Mouse (Mus musculus) heart, postnatal 0 days (tissue): Measurements from ENCODE around the gene Dlg4.

Source experiments
- CTCF ChIP-seq: IDR thresholded peaks from 2 replicates; pipeline ENCODE4 v1.5.1; 2016; ENCODE audit warnings: antibody characterized with exemption, control low read depth, low read depth
- EP300 ChIP-seq: IDR thresholded peaks from 2 replicates; pipeline ENCODE4 v1.6.1; 2016; ENCODE audit warnings: antibody characterized with exemption, low read depth

- TF ChIP-seq CTCF (peak; percentile 55), EP300 (peak; percentile 63; the same call in 1 of the 2 replicates)
Observed at GRCm38 (mm10) chr11:70014880-70015558, 1.7 kb upstream of the Dlg4 start, which contains the start of gene Acadvl.
